18 mouse cellular contexts compared by ENCODE assay signal in the genomic region with DNA sequence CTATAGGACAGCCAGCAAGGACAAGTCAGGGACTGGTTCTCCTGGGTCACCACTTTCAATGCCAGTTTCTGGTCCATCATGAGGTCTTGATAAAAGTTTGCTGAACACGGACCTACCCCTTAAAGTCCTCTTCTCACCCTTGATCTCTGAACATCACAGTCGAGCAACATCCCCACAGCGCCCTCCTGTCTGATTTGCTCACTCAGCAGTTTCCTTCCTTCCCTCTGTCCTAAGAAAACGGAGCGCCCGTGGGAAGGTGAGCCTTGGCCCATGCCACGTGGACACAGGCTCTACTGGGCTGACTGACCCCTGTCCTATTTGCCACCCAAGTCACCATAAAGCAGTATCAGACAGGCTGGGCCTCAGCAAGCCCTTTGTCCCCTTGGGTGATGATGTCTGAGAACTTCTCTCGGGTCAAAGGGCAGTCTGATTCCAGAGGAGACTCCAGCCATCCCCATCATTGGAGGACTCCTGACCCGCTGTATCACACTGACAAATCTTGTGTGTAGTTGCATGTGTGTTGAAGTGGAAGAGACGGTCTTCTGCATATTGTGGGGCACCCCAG. TPM values are rescaled to one million over a fixed set of nuclear protein-coding genes. Genes with fewer than 3 reads are reported as not detected.
A peak's percentile ranks its signal among the peaks of the same experiment; 100 is the strongest.
DNase-seq lines count a peak whose midpoint lies in the region; ATAC-seq and TF ChIP-seq lines count a peak whose summit lies in the region.
"Had no signal": no experiment of that assay in that cellular context is flagged by ENCODE, and none has a peak within 500 bp of the region (broad histone marks: within the 10 kb centered on the region; RNA-seq: fewer than 3 reads in every experiment).

No protein-coding gene starts in this region.

- peak overlapping the region; percentile 40; the same call in 1 of the 2 replicates for H3K9ac ChIP-seq in heart, embryonic 13.5 days
- no peak overlapping the region for H3K9ac ChIP-seq in CH12.LX (ENCODE audit: insufficient read depth, low read depth)
- no peak overlapping the region for H3K9ac ChIP-seq in intestine, embryonic 14.5 days (ENCODE audit: low read length)
- H3K9ac ChIP-seq: embryonic facial prominence, embryonic 13.5 days; hindbrain, embryonic 12.5 days; liver, embryonic 14.5 days; midbrain, embryonic 13.5 days had no signal

- TF ChIP-seq EP300 in CH12.LX (IDR thresholded peaks at IDR 0.05; ENCODE audit: low read length): no peak

- H3K4me2 ChIP-seq in heart, embryonic 13.5 days: no peak overlapping the region
- H3K4me2 ChIP-seq in CH12.LX (ENCODE audit: insufficient read depth, low read depth, poor library complexity, severe bottlenecking): no peak overlapping the region
- H3K4me2 ChIP-seq in intestine, embryonic 14.5 days (ENCODE audit: low read length): no peak overlapping the region
- H3K4me2 ChIP-seq: embryonic facial prominence, embryonic 13.5 days; hindbrain, embryonic 12.5 days; midbrain, embryonic 13.5 days had no signal

- DNase-seq in heart, postnatal 36 days: no peak
- DNase-seq in CH12.LX (ENCODE audit: extremely low read depth): no peak
- DNase-seq in intestine, embryonic 14.5 days (ENCODE audit: low spot score): no peak
- DNase-seq in kidney, postnatal 25 days: peak; percentile 44 to 87
- DNase-seq in cerebellum, adult 9-10 months: no peak
- no peak for DNase-seq in layer of hippocampus, postnatal 14 days (ENCODE audit: low spot score in 2 of 2)
- no peak for DNase-seq in urinary bladder, adult 2 months (ENCODE audit: low spot score)
- DNase-seq: B cell, adult 2 months; cerebellum, adult 18-20 months; lung, postnatal 14 days had no signal

- H3K27ac ChIP-seq in heart, embryonic 13.5 days (replicated peaks): peak overlapping the region; percentile 66
- H3K27ac ChIP-seq in CH12.LX (ENCODE audit: insufficient read depth, low read depth): no peak overlapping the region
- H3K27ac ChIP-seq in intestine, embryonic 14.5 days (ENCODE audit: low read depth): no peak overlapping the region
- H3K27ac ChIP-seq: embryonic facial prominence, embryonic 13.5 days; hindbrain, embryonic 12.5 days; liver, embryonic 14.5 days; midbrain, embryonic 13.5 days had no signal

- 83% methylated on average over 10 of the region's 10 CpGs for WGBS in heart, embryonic 13.5 days
- WGBS in intestine, embryonic 14.5 days: 80% methylated on average over 10 of the region's 10 CpGs

- TF ChIP-seq POLR2A in CH12.LX (IDR thresholded peaks at IDR 0.05; ENCODE audit: low read depth, low read length): no peak

- in situ Hi-C loops in CH12.LX (cut with MboI; ENCODE audit: low pct_ligation_motif_present, low pct_unique_long_range_greater_than_20kb, low sequenced_read_pairs): no loop called here

- H3K4me3 ChIP-seq in heart, embryonic 13.5 days: no peak overlapping the region
- no peak overlapping the region for H3K4me3 ChIP-seq in CH12.LX (replicated peaks in 1 of 3; ENCODE audit: low read depth in 2 of 3, low read length in 2 of 3, poor library complexity in 1 of 3)
- H3K4me3 ChIP-seq in intestine, embryonic 14.5 days (ENCODE audit: low read depth, low read length): no peak overlapping the region
- H3K4me3 ChIP-seq: embryonic facial prominence, embryonic 13.5 days; hindbrain, embryonic 12.5 days; midbrain, embryonic 13.5 days had no signal

- dilution Hi-C loops in CH12.LX (cut with MboI; ENCODE audit: extremely low pct_ligation_motif_present, extremely low pct_unique_long_range_greater_than_20kb, low sequenced_read_pairs): no loop called here

- H3K9me3 ChIP-seq in heart, embryonic 13.5 days: no peaks in the 10 kb centered on the region
- no peaks in the 10 kb centered on the region for H3K9me3 ChIP-seq in CH12.LX (replicated peaks; ENCODE audit: low read length)
- no peaks in the 10 kb centered on the region for H3K9me3 ChIP-seq in intestine, embryonic 14.5 days (ENCODE audit: control insufficient read depth, low read length)
- H3K9me3 ChIP-seq: embryonic facial prominence, embryonic 13.5 days; G1E; hindbrain, embryonic 12.5 days; midbrain, embryonic 13.5 days had no signal

- no peak for ATAC-seq in heart, embryonic 13.5 days (ENCODE audit: extremely low read depth, insufficient number of reproducible peaks, low FRiP score, low TSS enrichment)
- ATAC-seq in intestine, embryonic 14.5 days (replicated peaks; ENCODE audit: low FRiP score, low TSS enrichment, low read depth): 0 out of 2 replicates have a peak, but pooled peaks have one; percentile 13

- no peaks in the 10 kb centered on the region for H3K27me3 ChIP-seq in heart, embryonic 13.5 days (replicated peaks)
- H3K27me3 ChIP-seq in CH12.LX (replicated peaks): peaks cover 27% of the 10 kb centered on the region
- H3K27me3 ChIP-seq in intestine, embryonic 14.5 days (replicated peaks; ENCODE audit: control insufficient read depth, insufficient read depth, low read length): no peaks in the 10 kb centered on the region
- H3K27me3 ChIP-seq: embryonic facial prominence, embryonic 13.5 days; hindbrain, embryonic 12.5 days; midbrain, embryonic 13.5 days had no signal

- intact Hi-C loops in heart, postnatal 36 days (cut with DNase I): no loop called here

- peaks cover 44% of the 10 kb centered on the region for H3K4me1 ChIP-seq in heart, embryonic 13.5 days
- no peaks in the 10 kb centered on the region for H3K4me1 ChIP-seq in CH12.LX (ENCODE audit: control insufficient read depth in 1 of 2, insufficient read depth in 2 of 2)
- no peaks in the 10 kb centered on the region for H3K4me1 ChIP-seq in intestine, embryonic 14.5 days (replicated peaks; ENCODE audit: control insufficient read depth, insufficient read depth, low read length)
- H3K4me1 ChIP-seq: hindbrain, embryonic 12.5 days; midbrain, embryonic 13.5 days had no signal

- no peak for TF ChIP-seq RAD21 in CH12.LX (IDR thresholded peaks at IDR 0.05; ENCODE audit: low read depth, low read length)

- TF ChIP-seq CTCF in CH12.LX (conservative IDR thresholded peaks at IDR 0.05 in 1 of 2, IDR thresholded peaks at IDR 0.05 in 1 of 2; ENCODE audit: low read depth in 2 of 2, low read length in 2 of 2): no peak

- no peaks in the 10 kb centered on the region for H3K36me3 ChIP-seq in heart, embryonic 13.5 days
- no peaks in the 10 kb centered on the region for H3K36me3 ChIP-seq in CH12.LX (replicated peaks in 1 of 2; ENCODE audit: control insufficient read depth in 1 of 2, insufficient read depth in 1 of 2, low read length in 1 of 2)
- H3K36me3 ChIP-seq in intestine, embryonic 14.5 days (ENCODE audit: control insufficient read depth, insufficient read depth, low read length): no peaks in the 10 kb centered on the region
- H3K36me3 ChIP-seq: embryonic facial prominence, embryonic 13.5 days; G1E; hindbrain, embryonic 12.5 days; midbrain, embryonic 13.5 days had no signal

- no peaks in the 10 kb centered on the region for H3K79me2 ChIP-seq in CH12.LX (replicated peaks; ENCODE audit: control insufficient read depth, extremely low read depth, insufficient read depth, poor library complexity, severe bottlenecking)

TF ChIP-seq in CH12.LX, 34 proteins besides CTCF, POLR2A, EP300 and RAD21:
- TF ChIP-seq MAFK (IDR thresholded peaks at IDR 0.05; ENCODE audit: insufficient replicate concordance, low read length) (peak; percentile 52; the same call in 1 of the 2 replicates), PAX5 (IDR thresholded peaks at IDR 0.05; ENCODE audit: low read length) (no peak)

RNA-seq across cellular contexts. Expression of a gene that starts 23.7 kb away (rescaled TPM):
- polyA plus RNA-seq in heart, embryonic 13.5 days (2015; fragmentation: Nextera tagmentation; extraction: Ambion mirVana): 1.3 and 3.5 TPM in 2 replicates
- total RNA-seq in heart, postnatal 36 days (2021): not detected
- total RNA-seq in CH12.LX (2012; rRNA removed) (not detected in 2 replicates), CH12.LX (2014; rRNA removed) (not detected in 2 replicates)
- polyA plus RNA-seq in CH12.LX (2012; ENCODE audit: insufficient read length, low read depth): not detected in 2 replicates
- 40.1 and 48.6 TPM in 2 replicates for polyA plus RNA-seq in intestine, embryonic 14.5 days (2014; fragmentation: Nextera tagmentation; extraction: Ambion mirVana)
- not detected for total RNA-seq in layer of hippocampus, postnatal 14 days (2021)
- polyA plus RNA-seq in urinary bladder, adult 2 months (2012; rRNA removed): 1.0 and 1.3 TPM in 2 replicates
- total RNA-seq: G1E; heart, adult 8-10 months had no signal

RNA-seq across cellular contexts. Expression of a gene that starts 32.2 kb away (rescaled TPM):
- 10.6 and 13.0 TPM in 2 replicates for polyA plus RNA-seq in heart, embryonic 13.5 days (2015; fragmentation: Nextera tagmentation; extraction: Ambion mirVana)
- total RNA-seq in heart, postnatal 36 days (2021): 100 to 1,000 TPM; 395 to 404 TPM
- total RNA-seq in CH12.LX (2012; rRNA removed) (1.2 and 1.7 TPM in 2 replicates), CH12.LX (2014; rRNA removed) (1.4 and 2.8 TPM in 2 replicates)
- 1.4 and 1.6 TPM in 2 replicates for polyA plus RNA-seq in CH12.LX (2012; ENCODE audit: insufficient read length, low read depth)
- 40.8 and 44.2 TPM in 2 replicates for polyA plus RNA-seq in intestine, embryonic 14.5 days (2014; fragmentation: Nextera tagmentation; extraction: Ambion mirVana)
- total RNA-seq in layer of hippocampus, postnatal 14 days (2021): 10 to 100 TPM; 94.7 to 96.3 TPM
- polyA plus RNA-seq in urinary bladder, adult 2 months (2012; rRNA removed): 82.3 and 95.8 TPM in 2 replicates

RNA-seq across cellular contexts. Expression of a gene that starts 52.5 kb away (rescaled TPM):
- polyA plus RNA-seq in heart, embryonic 13.5 days (2015; fragmentation: Nextera tagmentation; extraction: Ambion mirVana): 2.5 and 3.2 TPM in 2 replicates
- 1 to 10 TPM; 2.9 to 3.3 TPM for total RNA-seq in heart, postnatal 36 days (2021)
- total RNA-seq in CH12.LX (2012; rRNA removed) (0.84 and 1.1 TPM in 2 replicates), CH12.LX (2014; rRNA removed) (0.32 and 0.62 TPM in 2 replicates)
- 1.4 and 1.8 TPM in 2 replicates for polyA plus RNA-seq in CH12.LX (2012; ENCODE audit: insufficient read length, low read depth)
- 6.1 and 6.2 TPM in 2 replicates for polyA plus RNA-seq in intestine, embryonic 14.5 days (2014; fragmentation: Nextera tagmentation; extraction: Ambion mirVana)
- 100 to 1,000 TPM; 125 to 131 TPM for total RNA-seq in layer of hippocampus, postnatal 14 days (2021)
- polyA plus RNA-seq in urinary bladder, adult 2 months (2012; rRNA removed): 13.1 and 16.0 TPM in 2 replicates
- total RNA-seq: common myeloid progenitor, adult 5-6 weeks had no signal
- polyA plus RNA-seq: G1E had no signal

Comparison
In these comparisons a context has a peak if more than half of its experiments do, and no peak if none do; other contexts are left out.
1. DNase-seq: peak in kidney, postnatal 25 days (2 of 2); none in heart, postnatal 36 days (0 of 2), CH12.LX (single experiment), intestine, embryonic 14.5 days (single experiment), cerebellum, adult 9-10 months (single experiment), layer of hippocampus, postnatal 14 days (0 of 2) and urinary bladder, adult 2 months (single experiment).